Mouse (Mus musculus) forebrain, embryonic 10.5 days (tissue): ENCODE data around the gene Samd4b. TPM values are rescaled to one million over a fixed set of nuclear protein-coding genes. Genes with fewer than 3 reads are reported as not detected.
"Not testable (repeated sequence)": the region's sequence is repeated elsewhere in the genome, so short reads cannot be mapped to it uniquely, and the experiment has no call there.

Experiments used
- DNase-seq: peaks from one replicate; pipeline ENCODE4 v3.0.0-alpha.2; 2017; ENCODE audit warnings: low spot score; ENCODE audit errors: extremely low spot score
- H3K27ac ChIP-seq: fragments of 300-500 bp; sonication (generic); 2 replicates; pipeline ENCODE4 v1.5.1; 2016; ENCODE audit warnings: mild to moderate bottlenecking
- H3K27me3 ChIP-seq: fragments of 300-500 bp; sonication (generic); 2 replicates; pipeline ENCODE4 v1.6.1; 2016; ENCODE audit warnings: mild to moderate bottlenecking; ENCODE audit not compliant: poor library complexity, severe bottlenecking
- H3K36me3 ChIP-seq: fragments of 300-500 bp; sonication (generic); replicated peaks from 2 replicates; pipeline ENCODE4 v1.6.1; 2016; ENCODE audit warnings: mild to moderate bottlenecking, moderate library complexity
- H3K4me1 ChIP-seq: fragments of 300-500 bp; sonication (generic); 2 replicates; pipeline ENCODE4 v1.6.1; 2016
- H3K4me3 ChIP-seq: fragments of 300-500 bp; sonication (generic); 2 replicates; pipeline ENCODE4 v1.5.1; 2016; ENCODE audit warnings: mild to moderate bottlenecking, moderate library complexity
- H3K9me3 ChIP-seq: fragments of 300-500 bp; sonication (generic); 2 replicates; pipeline ENCODE4 v1.6.1; 2016; ENCODE audit warnings: mild to moderate bottlenecking, moderate library complexity
- whole genome bisulfite sequencing: fragments of 180-500 bp; shearing (Covaris S2); methylation state at CpG from one replicate; pipeline ENCODE4 v1.1.7; 2016; 5-methylcytosine and 5-hydroxymethylcytosine counted together
- polyA plus RNA-seq: library from polyadenylated mRNA; unstranded; fragments of >200 nt; fragmentation: Nextera tagmentation; extraction: Ambion mirVana; gene quantifications from 2 replicates; pipeline ENCODE4 v1.2.1, GENCODE M21; 2016

Gene Samd4b
- polyA plus RNA-seq, result 29.9 and 30.7 TPM in 2 replicates

DNA sequence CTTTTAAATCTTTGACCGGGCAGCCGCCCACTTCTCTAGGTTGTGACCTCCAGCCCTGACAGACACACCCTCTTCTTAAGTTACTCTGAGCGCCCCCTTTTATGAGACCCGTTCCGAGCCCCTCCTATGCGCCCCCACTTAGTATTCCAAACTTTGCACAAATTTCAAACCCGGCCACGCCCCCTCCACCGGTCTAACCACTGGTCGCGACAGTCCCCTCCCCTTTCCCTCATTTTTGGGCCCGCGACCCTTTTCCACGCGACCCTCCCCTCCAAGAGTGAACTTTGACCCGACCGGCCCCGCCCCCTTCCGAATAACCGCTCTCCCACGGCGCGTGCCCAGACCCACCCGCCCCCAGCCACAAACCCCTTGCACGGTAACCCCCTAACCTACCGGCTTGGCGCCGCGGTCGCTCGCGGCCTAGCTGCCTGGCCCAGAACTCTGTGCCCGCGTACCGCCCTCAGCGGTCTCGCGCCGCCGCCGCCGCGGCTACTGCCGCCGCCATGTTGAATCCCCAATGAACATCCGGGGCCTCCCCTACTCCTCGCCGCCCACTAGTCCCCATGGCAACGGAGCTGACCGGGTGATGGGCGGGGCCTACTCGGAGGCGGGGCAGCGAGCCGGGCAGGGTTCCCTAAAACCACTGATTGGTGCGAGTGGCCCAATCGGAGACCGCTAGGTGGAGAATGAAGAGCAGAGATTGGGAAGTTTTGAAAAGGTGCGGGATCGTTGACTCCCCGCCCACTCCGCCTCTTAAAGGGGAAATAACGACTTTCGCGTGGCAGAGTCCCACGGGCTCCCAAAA lies at the start of gene Samd4b, which contains the start of gene Pak4:
Samd4b (minus strand) TSS at position 503 of the 805 bp plus-strand sequence.
Pak4 (minus strand) TSS at position 544 of the 805 bp plus-strand sequence.
- peaks cover 9% of the 10 kb centered on the region for H3K36me3 ChIP-seq
- H3K9me3 ChIP-seq, result no peaks in the 10 kb centered on the region
- H3K4me3 ChIP-seq, result peak within 1 kb of the TSS; percentile 83
- peak within 1 kb of the TSS; percentile 96 for H3K27ac ChIP-seq
- WGBS, result under 1% methylated on average over 66 of the region's 66 CpGs
- H3K27me3 ChIP-seq, result no peaks in the 10 kb centered on the region
- peaks cover 66% of the 10 kb centered on the region for H3K4me1 ChIP-seq
- peak; percentile 99 for DNase-seq

- WGBS, result 62% methylated on average over 7 of the region's 7 CpGs
- H3K36me3 ChIP-seq, result no peaks in the 10 kb centered on the region
- no peaks in the 10 kb centered on the region for H3K9me3 ChIP-seq
- H3K4me1 ChIP-seq, result peaks cover 11% of the 10 kb centered on the region
- no peak overlapping the region for H3K27ac ChIP-seq
- no peak for DNase-seq
- no peak overlapping the region for H3K4me3 ChIP-seq
- no peaks in the 10 kb centered on the region for H3K27me3 ChIP-seq
Measured at GRCm38 (mm10) chr7:28647016-28647415, 49.1 kb upstream of the Samd4b start.

DNA sequence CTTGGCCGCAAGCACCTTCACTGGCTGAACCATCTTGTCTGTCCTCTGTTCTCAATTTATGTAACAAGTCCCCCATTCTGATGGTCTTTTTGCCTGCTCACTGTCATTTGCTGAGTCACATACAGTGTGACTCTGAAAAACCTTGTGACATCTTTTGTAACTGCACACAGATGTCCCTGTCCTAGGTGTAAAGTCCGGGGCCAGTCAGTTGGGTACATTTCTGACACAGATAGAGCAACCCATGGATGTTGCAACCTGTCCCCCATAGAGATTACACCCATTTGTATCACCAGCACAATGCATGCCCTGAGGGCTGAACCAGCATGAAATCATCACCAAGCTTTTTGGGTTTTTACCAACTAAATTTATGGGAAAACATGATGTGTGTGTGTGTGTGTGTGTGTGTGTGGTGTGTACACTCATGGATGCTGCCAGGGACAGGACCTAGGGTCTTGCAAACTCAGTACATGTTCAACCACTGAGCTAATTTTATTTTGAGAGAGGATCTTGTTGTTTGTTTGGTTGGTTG lies 48.1 kb upstream of the Samd4b start:
- no peak overlapping the region for H3K27ac ChIP-seq
- H3K9me3 ChIP-seq, result no peaks in the 10 kb centered on the region
- H3K36me3 ChIP-seq, result no peaks in the 10 kb centered on the region
- peaks cover 11% of the 10 kb centered on the region for H3K4me1 ChIP-seq
- H3K27me3 ChIP-seq, result no peaks in the 10 kb centered on the region
- WGBS, result 94% methylated on average over 2 of the region's 2 CpGs
- DNase-seq, result no peak
- no peak overlapping the region for H3K4me3 ChIP-seq

- H3K4me3 ChIP-seq, result no peak overlapping the region
- H3K4me1 ChIP-seq, result peaks cover 11% of the 10 kb centered on the region
- no peaks in the 10 kb centered on the region for H3K36me3 ChIP-seq
- WGBS, result 51% methylated on average over 6 of the region's 6 CpGs
- no peak overlapping the region for H3K27ac ChIP-seq
- no peaks in the 10 kb centered on the region for H3K9me3 ChIP-seq
- DNase-seq, result no peak
- H3K27me3 ChIP-seq, result no peaks in the 10 kb centered on the region
Measured at GRCm38 (mm10) chr7:28645366-28645765, 47.4 kb upstream of the Samd4b start.

GRCm38 (mm10) chr7:28641546-28641945 lies 43.6 kb upstream of the Samd4b start:
- Histone ChIP-seq H3K4me3 (no peak overlapping the region), H3K27ac (no peak overlapping the region), H3K4me1 (peaks cover 17% of the 10 kb centered on the region), H3K36me3 (no peaks in the 10 kb centered on the region), H3K9me3 (no peaks in the 10 kb centered on the region; the same call in 1 of the 2 replicates), H3K27me3 (no peaks in the 10 kb centered on the region)
- 79% methylated on average over 8 of the region's 8 CpGs for WGBS
- DNase-seq, result no peak

GRCm38 (mm10) chr7:28637511-28637910 lies 39.6 kb upstream of the Samd4b start:
- H3K27ac ChIP-seq, result no peak overlapping the region
- WGBS, result 33% methylated on average over 8 of the region's 8 CpGs
- no peak for DNase-seq
- no peak overlapping the region for H3K4me3 ChIP-seq
- H3K36me3 ChIP-seq, result no peaks in the 10 kb centered on the region
- H3K4me1 ChIP-seq, result 0 out of 2 replicates have a peak, but pooled peaks cover 5% of the 10 kb centered on the region
- no peaks in the 10 kb centered on the region; the same call in 1 of the 2 replicates for H3K9me3 ChIP-seq
- H3K27me3 ChIP-seq, result peaks cover 5% of the 10 kb centered on the region; the same call in 1 of the 2 replicates

GRCm38 (mm10) chr7:28634128-28634527 lies 36.2 kb upstream of the Samd4b start:
- Histone ChIP-seq H3K4me1 (peaks cover 19% of the 10 kb centered on the region), H3K36me3 (no peaks in the 10 kb centered on the region), H3K27ac (no peak overlapping the region), H3K9me3 (no peaks in the 10 kb centered on the region; the same call in 1 of the 2 replicates), H3K4me3 (no peak overlapping the region), H3K27me3 (peaks cover 37% of the 10 kb centered on the region)
- WGBS, result 75% methylated on average over 4 of the region's 4 CpGs
- no peak for DNase-seq

DNA sequence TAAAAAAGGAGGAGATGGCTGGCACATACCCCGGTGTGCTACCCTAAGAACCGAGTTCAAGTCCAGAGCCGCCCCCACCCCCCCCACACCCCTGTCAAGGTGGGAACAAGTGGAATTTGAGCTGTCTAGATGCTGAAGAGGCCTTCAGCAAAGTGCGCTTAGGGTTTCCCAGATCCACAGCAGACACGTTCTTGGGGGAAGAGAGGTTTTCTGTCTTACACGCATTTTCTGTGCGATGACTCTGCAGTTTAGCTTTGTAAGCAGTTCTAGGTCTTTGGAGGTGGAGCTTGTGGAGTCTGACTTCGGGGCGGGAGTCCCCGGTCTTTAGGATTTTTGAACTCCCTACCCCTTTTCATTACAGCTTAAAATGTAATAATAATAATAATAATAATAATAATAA lies 33.1 kb upstream of the Samd4b start, which contains the start of gene Acp7:
Acp7 (minus strand) TSS at position 260 of the 400 bp plus-strand sequence.
- H3K27ac ChIP-seq, result no peak within 1 kb of the TSS
- peaks cover 50% of the 10 kb centered on the region for H3K27me3 ChIP-seq
- no peak for DNase-seq
- no peaks in the 10 kb centered on the region for H3K36me3 ChIP-seq
- H3K4me1 ChIP-seq, result peaks cover 14% of the 10 kb centered on the region
- H3K9me3 ChIP-seq, result no peaks in the 10 kb centered on the region
- H3K4me3 ChIP-seq, result peak within 1 kb of the TSS; percentile 45
- 31% methylated on average over 10 of the region's 10 CpGs for WGBS

GRCm38 (mm10) chr7:28624791-28625190 lies 26.8 kb upstream of the Samd4b start:
- Histone ChIP-seq H3K4me3 (no peak overlapping the region), H3K36me3 (no peaks in the 10 kb centered on the region), H3K27me3 (peaks cover 20% of the 10 kb centered on the region), H3K9me3 (no peaks in the 10 kb centered on the region), H3K27ac (no peak overlapping the region), H3K4me1 (peaks cover 1% of the 10 kb centered on the region)
- 89% methylated on average over 5 of the region's 5 CpGs for WGBS
- DNase-seq, result no peak

GRCm38 (mm10) chr7:28619098-28619715 lies 21.3 kb upstream of the Samd4b start:
- no peak for DNase-seq
- Histone ChIP-seq H3K36me3 (no peaks in the 10 kb centered on the region), H3K4me1 (peaks cover 4% of the 10 kb centered on the region; the same call in 1 of the 2 replicates), H3K27me3 (no peaks in the 10 kb centered on the region), H3K27ac (no peak overlapping the region), H3K9me3 (no peaks in the 10 kb centered on the region), H3K4me3 (no peak overlapping the region)
- WGBS, result 76% methylated on average over 9 of the region's 9 CpGs

DNA sequence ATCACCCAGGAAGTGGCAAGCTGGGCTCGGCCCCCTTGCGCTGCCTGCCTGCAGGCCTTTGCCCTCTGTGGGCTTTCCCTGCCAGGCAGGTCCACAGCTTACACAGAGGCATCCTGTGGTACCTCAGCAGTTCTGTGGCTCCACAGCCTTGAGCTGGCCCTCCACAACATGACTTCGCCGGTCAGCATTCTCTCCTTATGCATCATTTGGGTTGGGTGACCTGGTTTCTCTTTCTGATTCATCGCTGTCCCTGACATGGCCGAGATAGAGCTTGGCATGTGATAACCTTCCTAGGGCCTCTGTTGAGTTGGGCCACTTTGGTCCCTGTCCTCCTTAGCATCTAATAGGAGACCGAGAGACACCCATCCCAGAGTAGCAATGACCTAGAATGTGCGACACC lies 8.0 kb upstream of the Samd4b start:
- Histone ChIP-seq H3K27ac (no peak overlapping the region), H3K4me3 (no peak overlapping the region), H3K36me3 (no peaks in the 10 kb centered on the region), H3K9me3 (no peaks in the 10 kb centered on the region), H3K27me3 (no peaks in the 10 kb centered on the region), H3K4me1 (peaks cover 4% of the 10 kb centered on the region; the same call in 1 of the 2 replicates)
- WGBS, result 94% methylated on average over 8 of the region's 8 CpGs
- DNase-seq, result no peak

- not testable (repeated sequence) for DNase-seq, H3K4me3 ChIP-seq, H3K36me3 ChIP-seq, H3K27ac ChIP-seq, H3K27me3 ChIP-seq, H3K9me3 ChIP-seq
- WGBS, result 87% methylated on average over 2 of the region's 2 CpGs
- H3K4me1 ChIP-seq, result peaks cover 14% of the 10 kb centered on the region; the same call in 1 of the 2 replicates
Measured at GRCm38 (mm10) chr7:28603788-28604187, 5.8 kb upstream of the Samd4b start.

DNA sequence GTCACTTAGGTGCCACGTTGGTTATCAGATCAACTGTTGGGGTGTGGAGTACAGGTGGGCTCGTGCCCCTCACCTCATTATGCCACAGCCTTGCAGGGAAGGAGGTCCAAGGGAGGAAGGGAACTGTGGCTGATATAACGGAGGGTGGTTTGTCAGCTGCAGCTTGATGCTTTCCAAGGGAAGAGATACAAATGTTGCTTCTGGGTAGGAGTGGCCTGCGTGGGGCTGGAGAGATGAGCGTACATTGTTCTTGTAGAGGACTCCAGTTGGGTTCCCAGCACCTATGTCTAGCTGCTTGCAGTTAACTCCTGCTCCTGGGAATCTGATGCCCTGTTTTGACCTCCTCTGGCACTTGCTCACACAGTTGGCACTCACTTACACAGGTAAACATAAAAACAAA lies 5.2 kb upstream of the Samd4b start:
- 77% methylated on average over 5 of the region's 5 CpGs for WGBS

More for the DNA sequence above, 5.2 kb upstream of the Samd4b start:
- H3K4me1 ChIP-seq, result peaks cover 19% of the 10 kb centered on the region
- no peaks in the 10 kb centered on the region for H3K27me3 ChIP-seq
- H3K9me3 ChIP-seq, result no peaks in the 10 kb centered on the region
- no peak overlapping the region for H3K27ac ChIP-seq
- no peak for DNase-seq
- H3K4me3 ChIP-seq, result no peak overlapping the region
- H3K36me3 ChIP-seq, result no peaks in the 10 kb centered on the region
